Mouse (Mus musculus): ENCODE data around the gene AL731706.2.
"Not testable (repeated sequence)": the region's sequence is repeated elsewhere in the genome, so short reads cannot be mapped to it uniquely, and the experiment has no call there.

Gene AL731706.2

DNA sequence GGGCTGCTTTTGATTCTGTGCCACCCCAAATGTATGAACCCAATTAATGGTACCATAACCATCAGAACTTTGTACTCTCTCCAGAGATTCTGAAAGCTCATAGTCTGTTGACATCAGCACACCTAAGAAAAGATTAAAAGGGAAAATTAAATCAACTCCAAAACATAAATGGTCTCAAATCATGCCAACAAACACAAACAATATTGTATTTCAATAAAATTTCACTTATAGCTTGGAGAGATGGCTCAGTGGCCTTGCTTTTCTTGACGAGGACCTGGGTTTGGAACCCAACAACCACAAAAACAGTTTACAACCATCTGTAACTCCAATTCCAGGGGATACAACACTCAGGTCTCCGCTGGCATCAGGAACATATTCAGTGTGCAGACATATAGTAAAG is at the start of gene AL731706.2:
Gene AL731706.2, minus strand, starts transcription at position 101 of the 400 bp plus-strand sequence.
- in situ Hi-C loops (cut with MboI; ENCODE audit: low pct_unique_long_range_greater_than_20kb in 1 of 2, low sequenced_read_pairs in 2 of 2, unreplicated experiment in 1 of 2), result no loop called here

DNA sequence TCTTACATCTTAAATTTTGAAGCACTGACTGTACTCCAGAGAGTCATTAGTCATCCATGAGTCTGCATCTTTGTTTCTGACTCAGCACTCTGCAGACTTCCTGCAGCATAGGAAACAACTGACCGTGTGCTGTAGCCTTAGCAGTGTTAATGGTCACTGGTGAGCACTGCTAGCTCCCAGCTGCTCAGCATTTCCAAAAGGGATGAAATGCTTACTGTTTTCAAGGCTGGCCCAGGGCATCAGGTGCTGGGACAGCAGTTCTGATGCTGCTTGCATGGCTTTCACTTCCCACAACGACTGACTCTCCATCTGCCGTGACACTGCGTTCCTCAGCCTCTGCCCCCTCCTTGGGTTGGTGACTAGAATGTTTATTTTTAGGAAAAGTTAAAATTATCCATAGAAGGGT is 35.5 kb upstream of the AL731706.2 start:
- in situ Hi-C loops (cut with MboI; ENCODE audit: low pct_unique_long_range_greater_than_20kb in 1 of 2, low sequenced_read_pairs in 2 of 2, unreplicated experiment in 1 of 2), result no loop called here

DNA sequence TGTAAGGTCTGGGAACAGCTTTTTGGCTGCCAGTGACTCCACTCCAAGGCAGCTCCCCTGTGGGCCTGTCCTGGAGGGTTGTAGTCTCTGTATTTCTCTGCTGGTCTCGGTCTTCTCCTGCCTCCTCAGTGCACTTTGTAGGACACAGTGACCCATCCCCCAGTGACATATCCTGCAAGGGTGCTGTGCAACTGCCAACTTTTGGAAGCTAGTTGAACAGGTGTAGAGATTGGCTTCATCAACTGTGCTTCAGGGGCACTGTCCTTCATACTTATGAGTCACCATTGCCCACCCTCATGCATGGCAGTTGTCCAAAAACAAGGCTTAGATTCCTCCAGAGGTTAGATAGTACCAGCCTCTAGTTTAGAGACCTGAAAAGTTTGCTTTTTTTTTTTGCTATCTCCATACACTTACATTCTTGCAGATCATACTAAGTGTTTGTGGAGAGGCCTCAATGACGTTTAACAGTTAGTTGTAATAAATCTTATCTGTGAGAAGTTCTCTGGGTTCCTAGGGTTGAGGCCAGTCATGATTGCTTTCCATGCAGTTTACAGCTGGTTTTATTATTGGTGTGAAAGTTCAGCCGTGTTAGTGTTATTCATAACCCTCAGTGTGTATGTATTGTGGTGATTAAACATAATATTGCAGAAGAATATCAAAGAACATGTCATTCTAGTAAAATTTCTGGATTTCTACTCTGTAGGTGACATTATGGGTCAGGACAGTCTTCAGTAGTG is 34.9 kb upstream of the AL731706.2 start:
- in situ Hi-C loops (cut with MboI; ENCODE audit: low pct_unique_long_range_greater_than_20kb in 1 of 2, low sequenced_read_pairs in 2 of 2, unreplicated experiment in 1 of 2), result no loop called here

DNA sequence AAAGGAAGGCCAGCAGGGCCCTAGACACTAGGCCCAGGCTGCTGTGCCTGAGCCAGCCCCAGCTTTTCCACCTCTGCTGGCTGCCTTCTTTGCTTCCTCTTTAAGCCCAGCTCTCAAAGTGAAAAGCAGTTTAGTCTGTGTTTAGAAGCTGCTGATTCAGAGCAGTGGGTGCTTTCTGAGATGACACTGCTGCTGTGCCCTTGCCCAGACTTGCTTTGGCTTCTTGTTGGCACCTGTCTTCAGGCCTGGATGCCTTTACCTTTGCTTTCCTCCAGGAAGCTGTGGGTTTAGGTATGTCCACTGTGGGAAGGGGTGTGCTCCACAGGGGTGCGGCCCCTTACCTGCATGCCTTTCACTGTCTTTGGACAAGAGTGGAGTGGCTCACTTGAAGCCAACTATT is 34.0 kb upstream of the AL731706.2 start:
- in situ Hi-C loops (cut with MboI; ENCODE audit: low pct_unique_long_range_greater_than_20kb in 1 of 2, low sequenced_read_pairs in 2 of 2, unreplicated experiment in 1 of 2), result no loop called here

DNA sequence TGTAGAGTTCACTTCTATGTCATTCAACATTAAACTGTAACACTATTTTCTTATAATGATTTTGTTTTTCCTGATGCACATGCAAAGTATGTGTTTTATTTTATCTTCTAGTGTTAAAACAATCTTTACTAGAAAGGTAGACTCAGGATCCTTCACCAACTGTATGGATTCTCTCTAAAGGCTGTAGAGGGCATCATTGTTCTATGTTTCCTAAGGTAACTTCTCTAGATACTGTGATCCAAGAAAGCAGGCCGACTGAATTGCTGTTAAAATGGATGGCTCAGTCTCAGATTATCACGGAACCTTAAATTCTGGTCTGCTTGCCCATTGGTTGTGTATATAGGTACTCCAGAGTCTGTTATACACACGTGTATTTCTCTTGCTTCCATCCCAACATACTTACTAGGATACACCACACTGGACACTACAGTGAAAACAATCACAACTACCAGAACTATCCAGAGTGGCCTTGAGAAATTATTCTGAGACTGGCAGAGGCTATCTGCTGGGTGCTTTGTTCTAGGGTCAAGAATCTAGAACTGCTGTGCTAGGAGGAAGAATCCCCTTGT is 28.9 kb upstream of the AL731706.2 start:
- in situ Hi-C loops (cut with MboI; ENCODE audit: low pct_unique_long_range_greater_than_20kb in 1 of 2, low sequenced_read_pairs in 2 of 2, unreplicated experiment in 1 of 2), result no loop called here

DNA sequence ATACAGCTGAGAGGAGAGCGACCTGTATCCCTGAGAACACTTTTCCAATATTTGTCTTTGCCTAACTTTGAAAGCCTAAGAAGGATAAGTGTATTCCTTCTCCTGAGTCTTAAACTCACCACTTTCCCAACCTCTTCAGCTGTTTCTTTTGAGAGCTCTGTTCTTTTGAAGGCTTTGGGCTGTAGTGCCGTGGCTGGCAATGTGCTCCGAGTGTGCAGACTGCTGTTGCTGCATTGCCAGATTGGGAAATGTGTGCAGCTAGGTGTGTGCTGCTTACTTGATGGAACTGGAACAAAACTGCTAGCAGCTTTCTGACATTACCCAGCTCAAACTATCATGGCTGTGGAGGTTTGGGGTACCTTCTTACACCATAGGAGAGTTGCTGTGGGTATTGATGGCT is 27.5 kb upstream of the AL731706.2 start:
- in situ Hi-C loops (cut with MboI; ENCODE audit: low pct_unique_long_range_greater_than_20kb in 1 of 2, low sequenced_read_pairs in 2 of 2, unreplicated experiment in 1 of 2), result no loop called here

DNA sequence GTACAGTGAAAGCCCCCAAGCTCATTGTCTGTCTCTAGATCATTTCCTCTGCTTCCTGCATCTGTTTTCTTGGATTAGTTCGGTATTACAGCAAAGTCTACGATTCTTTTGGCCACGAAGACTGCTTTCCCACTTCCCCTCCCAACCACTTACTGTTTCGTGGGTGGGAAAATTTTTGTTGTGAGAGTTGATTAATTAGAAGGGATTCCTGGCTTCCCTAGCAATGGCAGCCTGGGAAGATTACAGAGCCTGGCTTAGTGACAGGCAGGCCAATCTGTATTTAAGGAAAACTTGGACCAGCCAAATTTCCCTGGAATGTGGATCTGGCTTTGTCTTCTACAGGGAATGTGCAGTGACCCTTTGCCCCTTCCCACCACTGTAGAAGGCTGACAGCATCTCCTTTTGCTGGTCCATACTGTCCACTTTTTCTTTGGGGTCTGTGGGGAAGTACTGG is 26.5 kb upstream of the AL731706.2 start:
- in situ Hi-C loops (cut with MboI; ENCODE audit: low pct_unique_long_range_greater_than_20kb in 1 of 2, low sequenced_read_pairs in 2 of 2, unreplicated experiment in 1 of 2), result no loop called here

DNA sequence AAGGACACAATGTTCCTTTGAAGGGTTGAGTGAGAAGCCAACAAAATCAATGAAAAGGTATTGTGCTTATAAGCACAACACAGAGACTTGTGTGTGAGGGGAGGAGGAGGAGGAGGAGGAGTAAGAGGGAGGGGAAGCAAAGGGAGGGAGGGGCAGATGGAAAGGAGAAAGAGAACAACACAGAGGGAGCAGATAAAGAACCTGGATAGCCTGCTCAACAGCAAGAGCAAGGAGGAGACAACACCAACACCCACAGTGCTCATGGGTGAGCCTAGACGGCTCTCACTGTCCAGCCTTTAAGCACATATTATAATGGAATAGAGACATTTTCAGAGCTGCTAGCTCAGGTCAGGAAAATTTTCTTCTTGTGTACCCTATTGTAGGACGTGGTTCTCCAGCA is 23.8 kb upstream of the AL731706.2 start:
- in situ Hi-C loops (cut with MboI; ENCODE audit: low pct_unique_long_range_greater_than_20kb in 1 of 2, low sequenced_read_pairs in 2 of 2, unreplicated experiment in 1 of 2), result no loop called here

DNA sequence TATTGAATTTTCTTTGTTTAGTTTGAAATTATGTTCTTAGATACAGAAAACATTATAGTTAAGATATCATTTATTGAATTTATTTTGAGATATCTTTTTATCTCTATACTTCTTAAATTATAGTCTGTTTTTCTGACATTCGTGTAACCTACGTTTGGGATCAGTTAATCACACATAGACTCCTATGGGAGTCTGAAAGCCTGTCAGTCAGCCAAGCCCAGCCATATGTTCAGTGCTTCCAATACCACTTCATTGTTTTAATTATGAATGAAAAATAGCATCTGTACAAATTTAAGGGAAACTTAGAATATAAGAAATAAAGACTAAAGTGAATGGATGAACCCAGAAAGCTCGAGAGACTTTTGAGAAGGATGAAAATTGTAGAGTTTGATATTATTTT is 23.1 kb upstream of the AL731706.2 start:
- in situ Hi-C loops (cut with MboI; ENCODE audit: low pct_unique_long_range_greater_than_20kb in 1 of 2, low sequenced_read_pairs in 2 of 2, unreplicated experiment in 1 of 2), result no loop called here

DNA sequence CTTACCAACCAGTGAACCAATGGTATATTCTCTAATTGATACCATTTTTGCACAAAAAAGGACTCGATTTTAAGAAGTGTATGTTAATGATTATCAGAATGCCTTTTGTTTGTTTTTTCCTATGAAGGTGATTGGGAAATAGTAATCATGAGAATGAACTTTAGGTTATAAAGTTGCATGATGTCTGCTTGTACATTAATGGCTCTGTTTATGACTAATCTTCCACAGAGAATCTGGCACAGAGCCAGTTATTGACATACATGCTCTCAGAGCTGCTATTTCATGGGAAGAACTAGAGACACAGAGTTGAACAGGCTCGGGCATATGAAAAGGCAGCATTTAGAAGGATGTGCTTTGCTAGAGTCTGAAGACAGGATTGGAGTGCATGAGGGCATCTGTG is 10.7 kb upstream of the AL731706.2 start:
- in situ Hi-C loops (cut with MboI; ENCODE audit: low pct_unique_long_range_greater_than_20kb in 1 of 2, low sequenced_read_pairs in 2 of 2, unreplicated experiment in 1 of 2), result no loop called here

DNA sequence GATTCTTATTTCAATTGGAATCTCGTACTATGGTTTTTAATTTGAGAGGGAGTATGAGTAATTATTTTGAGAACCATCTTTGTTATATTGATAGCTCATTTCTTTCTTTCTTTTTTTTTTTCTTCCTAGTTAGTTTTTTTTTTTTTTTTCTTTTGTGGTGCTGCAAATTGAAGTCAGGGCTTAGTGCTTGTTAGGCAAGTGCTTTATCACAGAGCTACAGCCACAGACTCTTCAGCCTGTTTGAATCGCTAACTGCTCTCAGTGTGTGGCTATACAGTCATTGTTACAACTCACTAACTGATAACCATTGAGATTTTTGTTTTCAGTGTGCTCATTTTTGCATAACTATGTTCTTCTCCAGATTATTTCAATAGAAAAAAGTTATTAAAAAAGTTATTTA is 9.0 kb upstream of the AL731706.2 start:
- in situ Hi-C loops (cut with MboI; ENCODE audit: low pct_unique_long_range_greater_than_20kb in 1 of 2, low sequenced_read_pairs in 2 of 2, unreplicated experiment in 1 of 2), result no loop called here

DNA sequence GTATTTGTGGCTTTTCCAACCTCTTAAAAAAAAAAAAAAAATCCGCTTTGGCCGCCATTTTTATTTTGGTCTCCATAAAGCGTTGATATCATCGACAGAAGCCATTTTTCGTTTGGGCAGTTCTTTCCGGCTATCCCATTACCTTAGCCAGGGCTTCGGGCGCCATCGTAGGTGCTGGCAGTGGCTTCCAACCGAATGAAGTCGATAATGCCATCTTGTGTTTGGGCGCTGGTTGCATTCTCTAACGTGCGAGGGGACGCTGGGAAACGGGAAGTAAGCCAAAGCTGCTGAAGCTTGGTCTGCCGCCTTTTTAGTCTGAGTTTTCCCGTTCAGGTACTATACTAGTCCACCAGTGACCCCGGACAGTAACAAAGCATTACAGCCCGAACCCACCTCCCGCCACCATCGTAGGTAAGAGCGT is 6.5 kb upstream of the AL731706.2 start:
- in situ Hi-C loops (cut with MboI; ENCODE audit: low pct_unique_long_range_greater_than_20kb in 1 of 2, low sequenced_read_pairs in 2 of 2, unreplicated experiment in 1 of 2), result no loop called here

DNA sequence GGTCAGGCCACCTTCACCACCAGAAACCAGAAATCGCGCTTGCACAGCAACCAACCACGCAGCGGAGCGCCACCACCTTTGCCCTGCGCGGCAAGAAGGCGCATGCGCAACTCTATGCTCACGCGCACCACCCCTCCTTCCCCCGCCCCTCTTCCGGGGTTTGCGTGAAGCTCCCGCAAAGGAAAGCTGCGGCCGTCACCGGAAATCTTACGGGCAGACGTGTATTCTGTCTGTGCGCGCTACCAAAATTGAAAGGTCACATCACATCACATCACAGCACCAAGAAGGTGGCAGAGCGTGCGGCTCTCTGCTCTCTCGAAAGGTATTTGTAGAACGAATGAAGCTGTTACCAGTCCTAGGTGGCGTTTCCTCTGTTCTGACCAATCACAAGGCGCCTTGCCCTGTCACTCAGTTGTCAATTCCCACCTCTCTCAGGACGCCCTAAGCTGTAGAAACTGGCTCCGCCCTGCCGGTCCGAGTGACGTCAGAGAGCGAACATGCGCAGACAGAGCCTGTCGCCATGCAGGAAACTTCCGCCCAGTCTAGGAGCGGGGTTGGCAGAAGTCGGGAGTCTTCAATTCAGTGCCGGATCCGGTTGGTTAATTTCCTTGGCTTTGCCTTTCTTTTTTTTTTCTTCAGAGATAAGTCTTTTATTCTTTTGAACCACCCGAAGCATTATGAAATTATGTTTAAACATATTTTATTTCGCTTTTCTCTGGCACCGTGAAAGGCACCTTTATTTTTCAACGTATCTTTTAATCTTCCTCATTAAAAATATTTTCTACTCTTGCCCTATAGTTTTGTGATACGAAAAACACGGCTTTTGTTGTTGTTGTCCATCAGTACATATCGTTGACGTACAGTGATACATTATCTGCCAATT is 5.8 kb upstream of the AL731706.2 start, which contains the start of the genes Slx4ip, AL731706.1 and Mkks:
Gene Slx4ip, plus strand, starts transcription at position 151 of the 883 bp plus-strand sequence.
Gene AL731706.1, minus strand, starts transcription at position 322 of the 883 bp plus-strand sequence.
Gene Mkks, minus strand, starts transcription at position 322 of the 883 bp plus-strand sequence.
- in situ Hi-C loops (cut with MboI; ENCODE audit: low pct_unique_long_range_greater_than_20kb in 1 of 2, low sequenced_read_pairs in 2 of 2, unreplicated experiment in 1 of 2), result no loop called here

DNA sequence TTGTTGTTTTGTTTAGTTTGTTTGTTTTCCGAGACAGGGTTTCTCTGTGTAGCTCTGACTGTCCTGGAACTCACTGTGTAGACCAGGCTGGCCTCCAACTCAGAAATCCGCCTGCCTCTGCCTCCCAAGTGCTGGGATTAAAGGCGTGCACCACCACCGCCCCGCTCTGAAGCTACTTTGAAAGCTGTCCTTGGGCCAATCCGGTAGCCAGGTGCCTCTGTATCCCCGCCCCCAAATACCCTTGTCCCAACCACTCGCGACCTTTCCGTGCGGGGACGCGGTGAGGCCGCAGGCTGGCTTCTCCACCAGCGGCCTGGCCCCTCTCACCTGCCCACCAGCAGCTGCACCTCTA is 5.2 kb upstream of the AL731706.2 start:
- in situ Hi-C loops (cut with MboI; ENCODE audit: low pct_unique_long_range_greater_than_20kb in 1 of 2, low sequenced_read_pairs in 2 of 2, unreplicated experiment in 1 of 2), result not testable (repeated sequence)

DNA sequence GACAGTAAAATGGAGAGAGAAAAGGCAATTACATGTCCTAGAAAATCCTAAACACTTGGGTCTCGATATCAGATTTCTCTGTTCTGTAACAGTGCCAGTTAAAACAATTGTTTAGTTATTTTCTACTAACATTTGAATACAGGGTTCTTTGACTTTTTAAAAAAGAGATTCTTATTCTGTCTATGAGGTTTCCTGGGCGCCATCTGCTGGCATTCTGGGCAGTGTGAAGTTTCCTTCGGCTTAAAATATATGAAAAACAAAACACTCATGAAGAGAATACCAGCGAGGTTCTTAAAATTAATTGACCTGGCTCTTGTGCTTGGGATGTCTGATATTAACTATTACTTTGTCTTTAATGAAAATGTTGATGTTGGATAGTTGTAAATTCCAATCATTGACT is 1.4 kb upstream of the AL731706.2 start:
- in situ Hi-C loops (cut with MboI; ENCODE audit: low pct_unique_long_range_greater_than_20kb in 1 of 2, low sequenced_read_pairs in 2 of 2, unreplicated experiment in 1 of 2), result no loop called here

DNA sequence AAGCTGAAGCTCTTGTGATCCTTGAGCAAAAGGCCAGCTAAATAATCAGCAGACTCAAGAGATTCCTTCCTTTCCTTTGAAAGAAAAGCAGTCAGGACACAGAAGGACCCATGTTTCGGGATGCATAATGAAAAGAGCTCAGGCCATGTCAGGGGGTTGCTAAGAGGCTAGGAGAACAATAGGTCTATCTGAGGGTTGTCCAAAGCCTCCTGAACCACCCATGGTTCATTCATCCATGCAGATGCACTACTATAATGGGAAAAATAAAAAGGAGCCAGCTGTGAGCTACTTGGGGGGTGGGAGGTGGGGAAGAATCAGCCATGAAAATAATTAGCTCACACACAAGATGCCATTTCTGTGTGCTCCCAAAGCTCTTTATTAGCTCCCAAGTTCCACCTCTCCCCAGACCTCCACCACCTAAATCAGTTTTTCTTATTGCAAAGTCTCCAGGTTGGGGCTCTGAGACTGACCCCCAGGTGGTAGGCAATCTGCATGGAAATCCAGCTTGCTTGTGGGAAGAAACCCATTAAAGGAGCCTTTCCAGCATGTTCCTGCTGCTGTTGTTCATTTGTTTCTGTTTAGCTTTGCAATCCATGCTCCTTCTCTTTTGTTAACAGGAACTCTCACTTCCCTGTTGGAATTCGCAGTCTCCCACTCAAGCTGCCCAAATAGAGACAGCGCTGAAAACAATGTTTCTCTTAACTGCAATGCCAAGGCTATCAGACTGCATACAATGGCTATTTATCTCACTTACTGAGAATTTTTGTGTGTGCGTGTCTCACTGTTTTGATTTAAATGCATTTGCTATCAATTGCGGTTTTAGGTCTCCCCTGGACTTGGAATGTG is 30.7 kb downstream of the AL731706.2 start:
- in situ Hi-C loops (cut with MboI; ENCODE audit: low pct_unique_long_range_greater_than_20kb in 1 of 2, low sequenced_read_pairs in 2 of 2, unreplicated experiment in 1 of 2), result no loop called here

DNA sequence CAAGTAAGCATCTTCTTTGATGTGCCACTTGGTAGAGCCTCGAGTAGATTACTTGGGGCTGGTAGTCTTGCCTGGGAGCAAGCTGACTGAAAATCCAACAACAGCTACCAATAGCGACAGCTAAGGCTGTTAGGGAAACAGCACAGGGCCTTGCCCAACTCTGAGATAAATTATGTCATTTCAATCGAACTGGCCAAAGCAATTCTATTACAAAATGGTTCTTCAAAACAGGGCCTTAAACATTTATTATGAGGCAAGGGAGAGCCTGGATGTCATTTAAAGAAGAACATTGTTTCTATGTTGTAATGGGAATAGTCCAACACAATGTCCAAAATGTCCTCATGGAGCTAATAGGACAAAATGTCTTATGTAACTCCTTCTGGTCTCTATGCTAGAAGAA is 35.1 kb downstream of the AL731706.2 start:
- in situ Hi-C loops (cut with MboI; ENCODE audit: low pct_unique_long_range_greater_than_20kb in 1 of 2, low sequenced_read_pairs in 2 of 2, unreplicated experiment in 1 of 2), result no loop called here

DNA sequence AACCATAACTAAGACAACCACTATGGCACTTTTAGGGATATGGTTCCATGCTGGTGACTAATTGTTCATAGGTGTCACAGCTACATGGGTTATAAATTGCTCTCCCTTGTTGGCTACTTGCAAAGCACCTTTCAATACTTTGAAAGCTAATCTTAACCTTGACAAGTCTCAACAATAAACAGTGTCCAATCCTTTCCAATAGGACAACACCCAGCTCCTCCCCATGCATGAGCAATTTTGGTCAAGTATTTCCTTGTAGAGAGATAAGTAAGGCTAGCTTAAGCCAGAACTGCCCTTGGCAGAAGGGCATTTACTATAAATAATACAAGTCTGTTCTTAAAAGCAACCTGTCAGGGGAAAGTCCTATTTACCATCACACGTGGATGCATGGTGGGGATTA is 47.5 kb downstream of the AL731706.2 start:
- in situ Hi-C loops (cut with MboI; ENCODE audit: low pct_unique_long_range_greater_than_20kb in 1 of 2, low sequenced_read_pairs in 2 of 2, unreplicated experiment in 1 of 2), result no loop called here
